Mouse (Mus musculus) heart, embryonic 16.5 days (tissue): ENCODE data around the gene Elovl5. TPM values are rescaled to one million over a fixed set of nuclear protein-coding genes. Genes with fewer than 3 reads are reported as not detected.

Experiments
- ATAC-seq: fragments of 200-750 bp; cut with Nextera tagmentation; replicated peaks from 2 replicates; pipeline ENCODE4 v1.8.0; 2017; ENCODE audit warnings: moderate number of reproducible peaks; ENCODE audit not compliant: insufficient read depth, low FRiP score; ENCODE audit errors: extremely low read depth
- H3K27ac ChIP-seq: fragments of 300-500 bp; sonication (generic); 2 replicates; pipeline ENCODE4 v1.5.1; 2014; ENCODE audit warnings: mild to moderate bottlenecking, low read length, control low read depth, moderate library complexity
- H3K27me3 ChIP-seq: fragments of 300-500 bp; sonication (generic); 2 replicates; pipeline ENCODE4 v1.6.1; 2014; ENCODE audit warnings: low read length, mixed read lengths; ENCODE audit not compliant: control insufficient read depth, insufficient read depth
- H3K36me3 ChIP-seq: fragments of 300-500 bp; sonication (generic); 2 replicates; pipeline ENCODE4 v1.6.1; 2014; ENCODE audit not compliant: control insufficient read depth, insufficient read depth
- H3K4me1 ChIP-seq: fragments of 300-500 bp; sonication (generic); 2 replicates; pipeline ENCODE4 v1.6.1; 2014; ENCODE audit warnings: low read length, mixed read lengths; ENCODE audit not compliant: control insufficient read depth, insufficient read depth
- H3K4me2 ChIP-seq: fragments of 300-500 bp; sonication (generic); 2 replicates; pipeline ENCODE4 v1.6.1; 2014; ENCODE audit warnings: low read depth, mild to moderate bottlenecking, control low read depth, low read length
- H3K4me3 ChIP-seq: fragments of 300-500 bp; sonication (generic); 2 replicates; pipeline ENCODE4 v1.5.1; 2014; ENCODE audit warnings: mild to moderate bottlenecking, control low read depth, low read length
- H3K9ac ChIP-seq: fragments of 300-500 bp; sonication (generic); 2 replicates; pipeline ENCODE4 v1.6.1; 2014; ENCODE audit warnings: low read length, control low read depth
- H3K9me3 ChIP-seq: fragments of 300-500 bp; sonication (generic); replicated peaks from 2 replicates; pipeline ENCODE4 v1.6.1; 2016; ENCODE audit warnings: low read length; ENCODE audit not compliant: control insufficient read depth
- WGBS: fragments of 180-500 bp; shearing (Covaris S2); extraction: QIAGEN DNeasy Blood & Tissue Kit; methylation state at CpG from one replicate; pipeline ENCODE4 v1.1.7; 2014; 5-methylcytosine and 5-hydroxymethylcytosine counted together
- polyA plus RNA-seq: library from polyadenylated mRNA; unstranded; fragments of >200 nt; fragmentation: Nextera tagmentation; extraction: Ambion mirVana; gene quantifications from 2 replicates; pipeline ENCODE4 v1.2.1, GENCODE M21; 2015

The Elovl5 gene
- polyA plus RNA-seq, 1 experiment from 2014 or later = 67.3 TPM

GRCm38 (mm10) chr9:78009382-78009781, 92.2 kb downstream of the Elovl5 start:
- 83% methylated on average over 7 of the region's 7 CpGs for WGBS
- no peak for ATAC-seq
- H3K36me3 ChIP-seq = no peaks in the 10 kb centered on the region
- H3K4me2 ChIP-seq = no peak overlapping the region
- no peak overlapping the region for H3K27ac ChIP-seq
- peaks cover 7% of the 10 kb centered on the region for H3K4me1 ChIP-seq
- H3K9me3 ChIP-seq = no peaks in the 10 kb centered on the region
- H3K9ac ChIP-seq = no peak overlapping the region
- no peak overlapping the region for H3K4me3 ChIP-seq
- H3K27me3 ChIP-seq = no peaks in the 10 kb centered on the region

- Histone ChIP-seq H3K27ac (no peak overlapping the region), H3K36me3 (no peaks in the 10 kb centered on the region), H3K4me3 (no peak overlapping the region), H3K27me3 (no peaks in the 10 kb centered on the region), H3K4me1 (peaks cover 7% of the 10 kb centered on the region), H3K4me2 (no peak overlapping the region), H3K9ac (no peak overlapping the region), H3K9me3 (no peaks in the 10 kb centered on the region)
- no peak for ATAC-seq
- 71% methylated on average over 5 of the region's 5 CpGs for WGBS
These were observed 93.0 kb downstream of the Elovl5 start for GRCm38 (mm10) chr9:78010187-78010586.

- Histone ChIP-seq H3K4me1 (peaks cover 7% of the 10 kb centered on the region), H3K4me3 (no peak overlapping the region), H3K27ac (no peak overlapping the region), H3K27me3 (no peaks in the 10 kb centered on the region), H3K36me3 (no peaks in the 10 kb centered on the region), H3K4me2 (no peak overlapping the region), H3K9me3 (no peaks in the 10 kb centered on the region), H3K9ac (no peak overlapping the region)
- no peak for ATAC-seq
- 79% methylated on average over 10 of the region's 10 CpGs for WGBS
These were observed 93.5 kb downstream of the Elovl5 start for GRCm38 (mm10) chr9:78010707-78011106.

- no peak overlapping the region for H3K4me2 ChIP-seq
- no peak overlapping the region for H3K4me3 ChIP-seq
- H3K4me1 ChIP-seq = peaks cover 9% of the 10 kb centered on the region
- H3K27me3 ChIP-seq = no peaks in the 10 kb centered on the region
- no peaks in the 10 kb centered on the region for H3K36me3 ChIP-seq
- H3K9me3 ChIP-seq = no peaks in the 10 kb centered on the region
- no peak for ATAC-seq
- 89% methylated on average over 4 of the region's 4 CpGs for WGBS
- no peak overlapping the region for H3K9ac ChIP-seq
- H3K27ac ChIP-seq = no peak overlapping the region
These were observed 94.9 kb downstream of the Elovl5 start for GRCm38 (mm10) chr9:78012066-78012465.

- 80% methylated on average over 5 of the region's 5 CpGs for WGBS
- peaks cover 9% of the 10 kb centered on the region for H3K4me1 ChIP-seq
- no peak overlapping the region for H3K4me3 ChIP-seq
- no peak overlapping the region for H3K9ac ChIP-seq
- no peaks in the 10 kb centered on the region for H3K9me3 ChIP-seq
- no peak overlapping the region for H3K27ac ChIP-seq
- no peaks in the 10 kb centered on the region for H3K36me3 ChIP-seq
- no peak overlapping the region for H3K4me2 ChIP-seq
- ATAC-seq = no peak
- H3K27me3 ChIP-seq = no peaks in the 10 kb centered on the region
These were observed 95.5 kb downstream of the Elovl5 start for GRCm38 (mm10) chr9:78012681-78013080.

GRCm38 (mm10) chr9:78013813-78014212, 96.6 kb downstream of the Elovl5 start:
- H3K4me2 ChIP-seq = no peak overlapping the region
- 48% methylated on average over 1 of the region's 1 CpGs for WGBS

GRCm38 (mm10) chr9:78015816-78016215, 98.7 kb downstream of the Elovl5 start:
- peaks cover 9% of the 10 kb centered on the region for H3K4me1 ChIP-seq

More at GRCm38 (mm10) chr9:78013813-78014212, 96.6 kb downstream of the Elovl5 start:
- Histone ChIP-seq H3K4me1 (peaks cover 9% of the 10 kb centered on the region), H3K27ac (no peak overlapping the region), H3K36me3 (no peaks in the 10 kb centered on the region), H3K9ac (no peak overlapping the region), H3K9me3 (no peaks in the 10 kb centered on the region), H3K27me3 (no peaks in the 10 kb centered on the region), H3K4me3 (no peak overlapping the region)
- ATAC-seq = no peak

GRCm38 (mm10) chr9:78016288-78016687, 99.1 kb downstream of the Elovl5 start:
- Histone ChIP-seq H3K4me2 (peak overlapping the region; percentile 59), H3K27ac (no peak overlapping the region), H3K4me3 (peak overlapping the region; percentile 31), H3K4me1 (peaks cover 13% of the 10 kb centered on the region), H3K27me3 (no peaks in the 10 kb centered on the region), H3K9me3 (no peaks in the 10 kb centered on the region), H3K36me3 (no peaks in the 10 kb centered on the region), H3K9ac (peak overlapping the region; percentile 52; the same call in 1 of the 2 replicates)
- WGBS = 39% methylated on average over 15 of the region's 15 CpGs
- ATAC-seq = no peak

More at GRCm38 (mm10) chr9:78015816-78016215, 98.7 kb downstream of the Elovl5 start:
- H3K27ac ChIP-seq = no peak overlapping the region
- ATAC-seq = no peak
- H3K4me3 ChIP-seq = no peak overlapping the region
- no peak overlapping the region for H3K9ac ChIP-seq
- H3K4me2 ChIP-seq = no peak overlapping the region
- no peaks in the 10 kb centered on the region for H3K27me3 ChIP-seq
- H3K36me3 ChIP-seq = no peaks in the 10 kb centered on the region
- WGBS = 85% methylated on average over 7 of the region's 7 CpGs
- no peaks in the 10 kb centered on the region for H3K9me3 ChIP-seq

GRCm38 (mm10) chr9:78021256-78021655, 104.1 kb downstream of the Elovl5 start:
- Histone ChIP-seq H3K36me3 (no peaks in the 10 kb centered on the region), H3K9ac (no peak overlapping the region), H3K4me1 (peaks cover 20% of the 10 kb centered on the region), H3K4me2 (no peak overlapping the region), H3K9me3 (no peaks in the 10 kb centered on the region), H3K27ac (peak overlapping the region; percentile 20; the same call in 1 of the 2 replicates), H3K4me3 (no peak overlapping the region), H3K27me3 (no peaks in the 10 kb centered on the region)
- 29% methylated on average over 9 of the region's 9 CpGs for WGBS
- ATAC-seq = no peak
